Mouse (Mus musculus) left cerebral cortex, postnatal 4 days (tissue): Measurements from ENCODE around the gene Wnk3. TPM values are rescaled to one million over a fixed set of nuclear protein-coding genes. Genes with fewer than 3 reads are reported as not detected.
"Not testable (repeated sequence)": the region's sequence is repeated elsewhere in the genome, so short reads cannot be mapped to it uniquely, and the experiment has no call there.

ENCODE experiments used
- DNase-seq: peaks from one replicate; pipeline ENCODE4 v3.0.0-alpha.2; 2022
- intact Hi-C: fragments of 180-260 bp; cut with DNase I; formaldehyde crosslinking; loops from one replicate; pipeline ENCODE4 v1.15.1; 2025
- total RNA-seq, 2 experiments: library from RNA; stranded (reverse); gene quantifications; 2 replicates each; pipeline ENCODE4 v1.2.3; 2021

Wnk3 gene
- 10 to 100 TPM; 60.9 to 62.2 TPM for total RNA-seq

GRCm38 (mm10) chrX:151197778-151198177 lies at the start of gene Wnk3:
Wnk3 (plus strand) TSS chrX:151198078.
- intact Hi-C loops: no loop called here
- no peak for DNase-seq

GRCm38 (mm10) chrX:151158414-151158813 lies 39.5 kb upstream of the Wnk3 start:
- DNase-seq: no peak
- intact Hi-C loops: no loop called here

GRCm38 (mm10) chrX:151168438-151169131 lies 29.3 kb upstream of the Wnk3 start:
- intact Hi-C loops: no loop called here
- peak; percentile 79 for DNase-seq

- intact Hi-C loops: no loop called here
- DNase-seq: peak; percentile 90
These were observed 28.5 kb upstream of the Wnk3 start for GRCm38 (mm10) chrX:151169261-151169961.

GRCm38 (mm10) chrX:151173134-151173533 lies 24.7 kb upstream of the Wnk3 start:
- intact Hi-C loops, DNase-seq: not testable (repeated sequence)

- intact Hi-C loops: no loop called here
- no peak for DNase-seq
These were observed 100.5 kb downstream of the Wnk3 start for GRCm38 (mm10) chrX:151298329-151298728.

- DNase-seq: no peak
- intact Hi-C loops: no loop called here
These were observed 115.9 kb downstream of the Wnk3 start for GRCm38 (mm10) chrX:151313732-151314131.

- DNase-seq: no peak
- intact Hi-C loops: no loop called here
These were observed 135.7 kb downstream of the Wnk3 start for GRCm38 (mm10) chrX:151333615-151334014.

- no peak for DNase-seq
- intact Hi-C loops: no loop called here
These were observed 139.9 kb downstream of the Wnk3 start for GRCm38 (mm10) chrX:151337804-151338203.

GRCm38 (mm10) chrX:151343761-151344500 lies 146.1 kb downstream of the Wnk3 start, which contains the start of gene Fam120c:
Fam120c (plus strand) TSS chrX:151344175.
- DNase-seq: peak; percentile 93
- intact Hi-C loops: no loop called here

- DNase-seq: peak; percentile 51
- intact Hi-C loops: no loop called here
These were observed 146.7 kb downstream of the Wnk3 start for GRCm38 (mm10) chrX:151344501-151344984.

GRCm38 (mm10) chrX:151345333-151346125 lies 147.7 kb downstream of the Wnk3 start:
- DNase-seq: peak; percentile 54
- intact Hi-C loops: no loop called here

- intact Hi-C loops: no loop called here
These were observed 149.4 kb downstream of the Wnk3 start for GRCm38 (mm10) chrX:151347278-151347677.

GRCm38 (mm10) chrX:151349322-151349721 lies 151.4 kb downstream of the Wnk3 start:
- no peak for DNase-seq
- intact Hi-C loops: no loop called here

More at GRCm38 (mm10) chrX:151347278-151347677, 149.4 kb downstream of the Wnk3 start:
- no peak for DNase-seq

Other genes with a start within 250 kb of the Wnk3 start
- gene Gnl3l, start 180.8 kb upstream of the Wnk3 start, total RNA-seq: 100 to 1,000 TPM; 174 to 191 TPM
- gene Fgd1, start 151.9 kb upstream of the Wnk3 start, total RNA-seq: 10 to 100 TPM; 49.3 to 51.2 TPM
- gene Tsr2, start 101.5 kb upstream of the Wnk3 start, total RNA-seq: 10 to 100 TPM; 36.7 to 38.7 TPM
- gene Fam120c, start 146.1 kb downstream of the Wnk3 start, total RNA-seq: 10 to 100 TPM; 31.7 to 33.0 TPM